8 mouse cellular contexts compared by ENCODE assay signal in the genomic region with DNA sequence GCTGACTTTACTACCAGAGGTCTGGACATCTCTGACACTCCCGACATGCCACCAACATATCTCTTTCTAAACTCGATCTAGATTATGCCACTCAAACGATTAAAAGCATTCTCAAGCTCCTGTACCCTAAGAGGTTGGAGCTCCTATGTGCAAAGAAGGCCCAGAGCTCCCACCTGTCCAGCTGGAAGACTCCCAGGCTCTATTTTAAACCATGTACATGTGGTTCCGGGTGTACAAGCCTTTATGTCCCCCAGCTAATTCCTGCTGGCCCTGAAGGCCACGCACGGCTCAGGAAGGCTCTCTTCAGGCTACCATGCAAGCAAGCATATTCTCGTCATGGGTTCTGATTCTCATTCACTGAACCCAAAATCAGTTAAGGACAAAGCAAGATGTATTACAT. TPM values are rescaled to one million over a fixed set of nuclear protein-coding genes. Genes with fewer than 3 reads are reported as not detected.
DNase-seq lines count a peak whose midpoint lies in the region; ATAC-seq and TF ChIP-seq lines count a peak whose summit lies in the region.
"Had no signal": no experiment of that assay in that cellular context is flagged by ENCODE, and none has a peak within 500 bp of the region (broad histone marks: within the 10 kb centered on the region; RNA-seq: fewer than 3 reads in every experiment).

No protein-coding gene starts in this region.

- no peak for TF ChIP-seq POLR2A in limb, embryonic 14.5 days (IDR thresholded peaks at IDR 0.05; ENCODE audit: borderline replicate concordance, extremely low read depth, insufficient read depth, insufficient read length)

- H3K4me1 ChIP-seq in lung, postnatal 0 days (ENCODE audit: insufficient read depth, low read depth, low read length) = peaks cover 10% of the 10 kb centered on the region; the same call in 1 of the 2 replicates
- H3K4me1 ChIP-seq in limb, embryonic 14.5 days (ENCODE audit: control insufficient read depth, insufficient read depth, low read length) = peaks cover 16% of the 10 kb centered on the region
- H3K4me1 ChIP-seq in stomach, postnatal 0 days (replicated peaks; ENCODE audit: control insufficient read depth, insufficient read depth) = peaks cover 13% of the 10 kb centered on the region

- TF ChIP-seq EP300 in lung, postnatal 0 days (IDR thresholded peaks at IDR 0.05) = no peak
- no peak for TF ChIP-seq EP300 in stomach, postnatal 0 days (optimal IDR thresholded peaks at IDR 0.05)

- peak overlapping the region; percentile 94 for H3K4me3 ChIP-seq in lung, postnatal 0 days (ENCODE audit: low read depth, low read length)
- H3K4me3 ChIP-seq in limb, embryonic 14.5 days (replicated peaks; ENCODE audit: low read length) = 0 out of 2 replicates have a peak overlapping the region, but pooled peaks have one; percentile 93
- H3K4me3 ChIP-seq in stomach, postnatal 0 days (ENCODE audit: low read depth, low read length) = no peak overlapping the region; the same call in 1 of the 2 replicates

- 57% methylated on average over 7 of the region's 7 CpGs for WGBS in lung, postnatal 0 days
- WGBS in limb, embryonic 14.5 days = 70% methylated on average over 7 of the region's 7 CpGs
- WGBS in stomach, postnatal 0 days = 57% methylated on average over 7 of the region's 7 CpGs

- H3K9ac ChIP-seq in lung, postnatal 0 days (replicated peaks; ENCODE audit: low read depth) = 0 out of 2 replicates have a peak overlapping the region, but pooled peaks have one; percentile 83
- no peak overlapping the region; the same call in 1 of the 2 replicates for H3K9ac ChIP-seq in limb, embryonic 14.5 days (ENCODE audit: low read depth, low read length, severe bottlenecking)
- H3K9ac ChIP-seq in stomach, postnatal 0 days (ENCODE audit: low read length) = 0 out of 2 replicates have a peak overlapping the region, but pooled peaks have one; percentile 18

- DNase-seq in lung, postnatal 0 days (ENCODE audit: low spot score) = no peak
- no peak for DNase-seq in lung, postnatal 36 days
- peak; percentile 67 for DNase-seq in gastrocnemius, postnatal 25 days
- DNase-seq in limb, embryonic 14.5 days (ENCODE audit: low spot score) = no peak
- DNase-seq in stomach, postnatal 0 days (ENCODE audit: low spot score) = no peak
- no peak for DNase-seq in urinary bladder, adult 18-20 months (ENCODE audit: low spot score in 2 of 2)
- DNase-seq in kidney, postnatal 25 days = no peak

- H3K9me3 ChIP-seq in lung, postnatal 0 days (ENCODE audit: low read length) = no peaks in the 10 kb centered on the region
- H3K9me3 ChIP-seq in limb, embryonic 14.5 days (ENCODE audit: control insufficient read depth, low read length) = no peaks in the 10 kb centered on the region
- no peaks in the 10 kb centered on the region for H3K9me3 ChIP-seq in stomach, postnatal 0 days (ENCODE audit: control insufficient read depth, low read length)
- H3K9me3 ChIP-seq: megakaryocyte, embryonic 14.5 days had no signal

- peak overlapping the region; percentile 93; the same call in 1 of the 2 replicates for H3K27ac ChIP-seq in lung, postnatal 0 days (ENCODE audit: low read length)
- H3K27ac ChIP-seq in limb, embryonic 14.5 days (replicated peaks; ENCODE audit: low read depth, low read length) = no peak overlapping the region
- H3K27ac ChIP-seq in stomach, postnatal 0 days (replicated peaks) = 0 out of 2 replicates have a peak overlapping the region, but pooled peaks have one; percentile 13

- TF ChIP-seq CTCF in lung, postnatal 0 days (IDR thresholded peaks at IDR 0.05) = no peak
- TF ChIP-seq CTCF in stomach, postnatal 0 days (IDR thresholded peaks at IDR 0.05; ENCODE audit: low read depth) = no peak

- peak overlapping the region; percentile 64 for H3K4me2 ChIP-seq in lung, postnatal 0 days (replicated peaks; ENCODE audit: low read depth, low read length)
- peak overlapping the region; percentile 76 for H3K4me2 ChIP-seq in limb, embryonic 14.5 days (replicated peaks; ENCODE audit: low read depth, low read length, severe bottlenecking)
- H3K4me2 ChIP-seq in stomach, postnatal 0 days (replicated peaks; ENCODE audit: low read depth) = peak overlapping the region; percentile 61

- no peaks in the 10 kb centered on the region for H3K36me3 ChIP-seq in lung, postnatal 0 days (ENCODE audit: insufficient read depth, low read length)
- H3K36me3 ChIP-seq in limb, embryonic 14.5 days (ENCODE audit: control insufficient read depth, insufficient read depth, low read length) = no peaks in the 10 kb centered on the region
- H3K36me3 ChIP-seq in stomach, postnatal 0 days (ENCODE audit: control insufficient read depth, insufficient read depth, low read length) = no peaks in the 10 kb centered on the region

- no peak for ATAC-seq in lung, postnatal 0 days
- ATAC-seq in limb, embryonic 14.5 days (ENCODE audit: low FRiP score, low read depth) = no peak
- no peak for ATAC-seq in stomach, postnatal 0 days (ENCODE audit: low FRiP score, low TSS enrichment)

- H3K27me3 ChIP-seq in lung, postnatal 0 days (replicated peaks; ENCODE audit: insufficient read depth, low read length) = no peaks in the 10 kb centered on the region
- H3K27me3 ChIP-seq in limb, embryonic 14.5 days (ENCODE audit: control insufficient read depth, insufficient read depth, low read length) = no peaks in the 10 kb centered on the region
- H3K27me3 ChIP-seq in stomach, postnatal 0 days (ENCODE audit: control insufficient read depth, insufficient read depth, low read length) = no peaks in the 10 kb centered on the region
- H3K27me3 ChIP-seq: megakaryocyte, embryonic 14.5 days had no signal

RNA-seq across cellular contexts. Expression of a gene that starts 1.9 kb away (rescaled TPM):
- polyA plus RNA-seq in lung, postnatal 0 days (2015; fragmentation: Nextera tagmentation; extraction: Ambion mirVana) = 130 and 138 TPM in 2 replicates
- total RNA-seq in gastrocnemius, postnatal 25 days (2021) = 100 to 1,000 TPM; 169 to 183 TPM
- polyA plus RNA-seq in limb, embryonic 14.5 days (2012; rRNA removed) = 49.7 and 57.4 TPM in 2 replicates
- polyA plus RNA-seq in limb, embryonic 14.5 days (2014; fragmentation: Nextera tagmentation; extraction: Ambion mirVana) = 77.4 and 82.5 TPM in 2 replicates
- polyA plus RNA-seq in stomach, postnatal 0 days (2015; fragmentation: Nextera tagmentation; extraction: Ambion mirVana) = 52.7 and 59.2 TPM in 2 replicates

RNA-seq across cellular contexts. Expression of a gene that starts 28.4 kb away (rescaled TPM):
- 15.8 and 18.3 TPM in 2 replicates for polyA plus RNA-seq in lung, postnatal 0 days (2015; fragmentation: Nextera tagmentation; extraction: Ambion mirVana)
- total RNA-seq in gastrocnemius, postnatal 25 days (2021) = 10 to 100 TPM in 1 of 2 experiments, 1 to 10 TPM in 1; 8.2 to 12.1 TPM
- polyA plus RNA-seq in limb, embryonic 14.5 days (2012; rRNA removed) = 37.5 and 61.3 TPM in 2 replicates
- 40.2 and 49.6 TPM in 2 replicates for polyA plus RNA-seq in limb, embryonic 14.5 days (2014; fragmentation: Nextera tagmentation; extraction: Ambion mirVana)
- polyA plus RNA-seq in stomach, postnatal 0 days (2015; fragmentation: Nextera tagmentation; extraction: Ambion mirVana) = 17.3 and 20.3 TPM in 2 replicates

RNA-seq across cellular contexts. Expression of a gene that starts 34.8 kb away (rescaled TPM):
- 9.2 and 9.8 TPM in 2 replicates for polyA plus RNA-seq in lung, postnatal 0 days (2015; fragmentation: Nextera tagmentation; extraction: Ambion mirVana)
- 1 to 10 TPM; 1.6 to 1.8 TPM for total RNA-seq in gastrocnemius, postnatal 25 days (2021)
- polyA plus RNA-seq in limb, embryonic 14.5 days (2012; rRNA removed) = 28.2 and 29.7 TPM in 2 replicates
- polyA plus RNA-seq in limb, embryonic 14.5 days (2014; fragmentation: Nextera tagmentation; extraction: Ambion mirVana) = 6.9 and 7.0 TPM in 2 replicates
- polyA plus RNA-seq in stomach, postnatal 0 days (2015; fragmentation: Nextera tagmentation; extraction: Ambion mirVana) = 10.5 and 11.6 TPM in 2 replicates

RNA-seq across cellular contexts. Expression of a gene that starts 44.1 kb away (rescaled TPM):
- polyA plus RNA-seq in lung, postnatal 0 days (2015; fragmentation: Nextera tagmentation; extraction: Ambion mirVana) = 582 and 634 TPM in 2 replicates
- 100 to 1,000 TPM; 104 to 120 TPM for total RNA-seq in gastrocnemius, postnatal 25 days (2021)
- 214 and 240 TPM in 2 replicates for polyA plus RNA-seq in limb, embryonic 14.5 days (2012; rRNA removed)
- 296 and 326 TPM in 2 replicates for polyA plus RNA-seq in limb, embryonic 14.5 days (2014; fragmentation: Nextera tagmentation; extraction: Ambion mirVana)
- polyA plus RNA-seq in stomach, postnatal 0 days (2015; fragmentation: Nextera tagmentation; extraction: Ambion mirVana) = 363 and 370 TPM in 2 replicates

RNA-seq across cellular contexts. Expression of a gene that starts 44.1 kb away (rescaled TPM):
- polyA plus RNA-seq in lung, postnatal 0 days (2015; fragmentation: Nextera tagmentation; extraction: Ambion mirVana) = 92.9 and 93.1 TPM in 2 replicates
- 10 to 100 TPM; 25.0 to 30.8 TPM for total RNA-seq in gastrocnemius, postnatal 25 days (2021)
- polyA plus RNA-seq in limb, embryonic 14.5 days (2012; rRNA removed) = 36.8 and 41.4 TPM in 2 replicates
- 37.4 and 38.6 TPM in 2 replicates for polyA plus RNA-seq in limb, embryonic 14.5 days (2014; fragmentation: Nextera tagmentation; extraction: Ambion mirVana)
- polyA plus RNA-seq in stomach, postnatal 0 days (2015; fragmentation: Nextera tagmentation; extraction: Ambion mirVana) = 58.2 and 61.4 TPM in 2 replicates
